Mouse (Mus musculus): ENCODE measurements around the gene Il21.

Gene Il21
- long read RNA-seq, experiment 1, result 0 reads
- long read RNA-seq, experiment 2, result 0 reads

GRCm38 (mm10) chr3:37232586-37233222, at the start of gene Il21:
Gene Il21, minus strand, starts transcription at chr3:37232636.
- intact Hi-C loops (cut with DNase I), result no loop called here

GRCm38 (mm10) chr3:37280871-37281270, 48.4 kb upstream of the Il21 start:
- intact Hi-C loops (cut with DNase I), result no loop called here

GRCm38 (mm10) chr3:37280221-37280620, 47.8 kb upstream of the Il21 start:
- intact Hi-C loops (cut with DNase I), result no loop called here

- intact Hi-C loops (cut with DNase I), result no loop called here
Measured at GRCm38 (mm10) chr3:37274661-37275060, 42.2 kb upstream of the Il21 start.

- intact Hi-C loops (cut with DNase I), result no loop called here
Measured at GRCm38 (mm10) chr3:37273092-37273491, 40.7 kb upstream of the Il21 start.

GRCm38 (mm10) chr3:37271209-37271608, 38.8 kb upstream of the Il21 start:
- intact Hi-C loops (cut with DNase I), result no loop called here

GRCm38 (mm10) chr3:37269926-37270325, 37.5 kb upstream of the Il21 start:
- intact Hi-C loops (cut with DNase I), result no loop called here

- intact Hi-C loops (cut with DNase I), result no loop called here
Measured at GRCm38 (mm10) chr3:37268338-37268737, 35.9 kb upstream of the Il21 start.

- intact Hi-C loops (cut with DNase I), result no loop called here
Measured at GRCm38 (mm10) chr3:37259331-37259999, 27.0 kb upstream of the Il21 start.

GRCm38 (mm10) chr3:37257776-37258175, 25.3 kb upstream of the Il21 start:
- intact Hi-C loops (cut with DNase I), result no loop called here

GRCm38 (mm10) chr3:37250967-37251366, 18.5 kb upstream of the Il21 start:
- intact Hi-C loops (cut with DNase I), result no loop called here

- intact Hi-C loops (cut with DNase I), result no loop called here
Measured at GRCm38 (mm10) chr3:37235025-37235424, 2.6 kb upstream of the Il21 start.

- intact Hi-C loops (cut with DNase I), result no loop called here
Measured at GRCm38 (mm10) chr3:37231153-37231552, 1.3 kb downstream of the Il21 start.

- intact Hi-C loops (cut with DNase I), result loop anchor here (10.0 kb wide), 1 partner anchor 186 kb away; the partner anchor contains the start of gene Spata5
Measured at GRCm38 (mm10) chr3:37229082-37229829, 3.2 kb downstream of the Il21 start.

- intact Hi-C loops (cut with DNase I), result loop anchor here (10.0 kb wide), 1 partner anchor 190 kb away; the partner anchor contains the start of gene Spata5
Measured at GRCm38 (mm10) chr3:37225124-37225523, 7.3 kb downstream of the Il21 start.

GRCm38 (mm10) chr3:37219071-37219470, 13.4 kb downstream of the Il21 start:
- intact Hi-C loops (cut with DNase I), result no loop called here

- intact Hi-C loops (cut with DNase I), result loop anchor here (2.0 kb wide), 1 partner anchor 133 kb away; no protein-coding TSS in a partner anchor
Measured at GRCm38 (mm10) chr3:37205226-37205800, 27.1 kb downstream of the Il21 start.

- intact Hi-C loops (cut with DNase I), result loop anchor here (2.0 kb wide), 1 partner anchor 132 kb away; no protein-coding TSS in a partner anchor
Measured at GRCm38 (mm10) chr3:37204556-37204955, 27.9 kb downstream of the Il21 start.

GRCm38 (mm10) chr3:37203984-37204428, 28.4 kb downstream of the Il21 start:
- intact Hi-C loops (cut with DNase I), result loop anchor here (2.0 kb wide), 1 partner anchor 131 kb away; no protein-coding TSS in a partner anchor

- intact Hi-C loops (cut with DNase I), result no loop called here
Measured at GRCm38 (mm10) chr3:37202856-37203255, 29.6 kb downstream of the Il21 start.

Measured in adrenal gland (tissue).